Mouse (Mus musculus): Measurements from ENCODE around the gene Slc7a7. TPM values are rescaled to one million over a fixed set of nuclear protein-coding genes. Genes with fewer than 3 reads are reported as not detected.

Slc7a7 gene
- polyA plus RNA-seq, 2 experiments from 2014 or later: 0.54 to 1.1 TPM

GRCm38 (mm10) chr14:54321556-54322376 is 95.8 kb downstream of the Slc7a7 start:
- no peak for ATAC-seq

Other genes starting within 250 kb of the Slc7a7 start
- gene Dad1, start 163.7 kb downstream of the Slc7a7 start, polyA plus RNA-seq (2017; shearing (Covaris generic)): 100 to 1,000 TPM; 424 to 425 TPM
- gene Abhd4, start 163.6 kb downstream of the Slc7a7 start, polyA plus RNA-seq (2017; shearing (Covaris generic)): 10 to 100 TPM; 16.3 to 16.9 TPM
- gene Olfr49, start 132.8 kb downstream of the Slc7a7 start, polyA plus RNA-seq (2017; shearing (Covaris generic)): under 1 TPM in 1 of 2 experiments, not detected in 1; 0.08 TPM
- gene Oxa1l, start 56.9 kb downstream of the Slc7a7 start, polyA plus RNA-seq (2017; shearing (Covaris generic)): 10 to 100 TPM; 51.7 to 82.3 TPM
- 100 to 1,000 TPM; 315 to 319 TPM for gene Mrpl52, start 9.1 kb upstream of the Slc7a7 start, polyA plus RNA-seq (2017; shearing (Covaris generic))
- gene Mmp14, start 13.8 kb upstream of the Slc7a7 start, polyA plus RNA-seq (2017; shearing (Covaris generic)): under 1 TPM; 0.24 to 0.25 TPM
- gene Lrp10, start 46.4 kb upstream of the Slc7a7 start, polyA plus RNA-seq (2017; shearing (Covaris generic)): 10 to 100 TPM; 57.4 to 62.2 TPM
- under 1 TPM; 0.57 TPM for gene Rem2, start 58.3 kb upstream of the Slc7a7 start, polyA plus RNA-seq (2017; shearing (Covaris generic))
- gene Prmt5, start 99.7 kb upstream of the Slc7a7 start, polyA plus RNA-seq (2017; shearing (Covaris generic)): 10 to 100 TPM; 31.4 to 32.9 TPM
- gene Haus4, start 136.8 kb upstream of the Slc7a7 start, polyA plus RNA-seq (2017; shearing (Covaris generic)): 10 to 100 TPM; 30.2 to 33.5 TPM
- gene Ajuba, start 159.8 kb upstream of the Slc7a7 start, polyA plus RNA-seq (2017; shearing (Covaris generic)): under 1 TPM in 1 of 2 experiments, not detected in 1; 0.20 TPM
- gene 4931414P19Rik, start 188.2 kb upstream of the Slc7a7 start, polyA plus RNA-seq (2017; shearing (Covaris generic)): 1 to 10 TPM; 2.3 TPM
- 100 to 1,000 TPM; 178 to 210 TPM for gene Psmb5, start 200.2 kb upstream of the Slc7a7 start, polyA plus RNA-seq (2017; shearing (Covaris generic))
- not detected for gene Psmb11, start 203.7 kb upstream of the Slc7a7 start, polyA plus RNA-seq (2017; shearing (Covaris generic))
- gene Gm17606, start 223.2 kb upstream of the Slc7a7 start, polyA plus RNA-seq (2017; shearing (Covaris generic)): not detected
- gene Cdh24, start 223.6 kb upstream of the Slc7a7 start, polyA plus RNA-seq (2017; shearing (Covaris generic)): under 1 TPM; 0.16 to 0.31 TPM